Mouse (Mus musculus): Measurements from ENCODE around the gene Gm10570.

Gene Gm10570

GRCm38 (mm10) chr4:130270089-130270488 lies 38.4 kb downstream of the Gm10570 start:
- DNase-seq (ENCODE audit: low read depth): no peak

DNA sequence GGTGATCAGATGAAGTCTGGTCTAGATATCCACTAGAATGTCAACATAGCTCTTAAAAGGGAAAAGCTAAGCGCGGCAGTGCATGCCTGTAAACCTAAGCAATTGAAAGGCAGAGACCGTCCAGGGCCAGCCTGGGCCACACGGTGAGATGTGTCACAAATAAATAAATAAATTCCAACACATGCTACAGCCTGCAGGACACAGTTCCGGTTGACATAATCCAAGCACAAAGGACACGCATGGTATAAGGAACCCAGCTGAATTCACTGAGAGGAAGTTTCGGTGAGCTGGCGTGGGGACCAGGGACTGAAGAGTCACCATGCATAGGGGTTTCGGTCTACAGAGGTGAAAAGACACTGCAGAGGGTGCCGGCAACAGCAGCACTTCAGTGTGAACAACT lies 39.7 kb downstream of the Gm10570 start:
- no peak for DNase-seq (ENCODE audit: low read depth)

DNA sequence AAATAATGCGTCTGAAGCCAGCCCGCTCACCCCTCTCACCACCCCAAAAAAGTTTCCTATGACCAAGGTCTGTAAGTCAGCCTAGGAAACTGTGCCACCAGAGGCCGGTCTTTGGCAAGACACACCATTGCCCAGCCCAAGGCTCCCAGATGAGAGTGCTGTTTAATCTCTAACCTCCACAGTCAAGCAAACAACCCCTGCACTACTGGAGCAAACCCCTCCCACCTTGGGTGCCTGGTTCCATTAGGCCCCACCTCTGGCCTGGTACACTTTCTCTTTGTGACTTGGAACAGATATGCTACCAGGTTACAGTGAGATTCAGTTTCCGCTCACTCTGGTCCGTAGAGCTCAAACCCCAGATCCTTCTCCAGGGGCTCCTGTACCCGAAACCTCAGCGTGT lies 41.4 kb downstream of the Gm10570 start:
- DNase-seq (ENCODE audit: low read depth): no peak

DNA sequence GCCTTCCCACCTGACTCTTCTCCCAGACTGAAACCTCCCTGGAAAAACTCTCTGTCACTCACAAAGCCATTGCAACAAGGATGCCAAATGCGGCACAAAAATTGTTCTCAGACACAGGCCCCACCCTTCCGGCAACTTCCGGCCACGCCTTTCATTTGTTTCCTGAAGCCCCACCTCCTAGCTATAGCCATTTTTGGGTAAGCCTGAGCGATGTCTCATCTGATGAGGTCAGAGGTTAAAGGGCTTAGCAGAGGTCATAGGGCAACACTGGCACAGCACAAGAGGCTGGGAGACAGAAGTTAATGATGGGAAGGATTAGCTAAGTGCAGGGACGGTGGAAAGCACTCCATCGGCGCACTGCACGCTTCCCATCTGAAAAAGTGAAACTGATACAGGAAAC lies 41.9 kb downstream of the Gm10570 start:
- DNase-seq (ENCODE audit: low read depth): peak; percentile 10

DNA sequence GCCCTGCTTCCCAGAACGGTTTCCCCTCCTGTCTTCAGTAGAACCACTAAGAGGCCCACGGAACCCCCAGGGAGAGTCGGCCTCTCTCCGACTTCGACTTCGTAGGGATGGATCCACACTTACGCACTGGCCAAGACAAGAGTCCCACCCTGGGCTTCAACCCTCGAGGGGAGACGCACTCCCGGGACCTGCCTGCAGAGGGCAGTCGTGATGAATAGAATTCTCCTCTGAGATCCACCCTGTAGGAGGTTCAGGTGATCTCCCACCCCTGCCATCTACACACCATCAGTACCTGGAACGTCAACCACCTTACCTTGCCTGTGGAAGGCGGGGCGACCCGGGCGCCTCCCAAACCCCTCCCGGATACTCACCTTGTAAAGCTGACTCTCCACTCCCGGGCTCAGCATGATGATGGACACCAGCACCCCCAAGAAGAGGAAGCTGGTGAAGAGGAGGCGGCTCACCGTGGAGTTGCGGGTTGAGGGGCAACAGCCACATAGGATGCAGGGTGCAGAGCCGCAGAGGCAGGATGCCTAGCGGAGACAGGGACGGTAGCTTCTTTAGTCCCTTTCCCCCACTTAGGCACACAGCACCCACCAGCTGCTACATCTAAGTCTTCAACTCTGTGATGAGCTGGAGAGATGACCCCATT lies 43.6 kb downstream of the Gm10570 start:
- DNase-seq (ENCODE audit: low read depth): peak; percentile 54

DNA sequence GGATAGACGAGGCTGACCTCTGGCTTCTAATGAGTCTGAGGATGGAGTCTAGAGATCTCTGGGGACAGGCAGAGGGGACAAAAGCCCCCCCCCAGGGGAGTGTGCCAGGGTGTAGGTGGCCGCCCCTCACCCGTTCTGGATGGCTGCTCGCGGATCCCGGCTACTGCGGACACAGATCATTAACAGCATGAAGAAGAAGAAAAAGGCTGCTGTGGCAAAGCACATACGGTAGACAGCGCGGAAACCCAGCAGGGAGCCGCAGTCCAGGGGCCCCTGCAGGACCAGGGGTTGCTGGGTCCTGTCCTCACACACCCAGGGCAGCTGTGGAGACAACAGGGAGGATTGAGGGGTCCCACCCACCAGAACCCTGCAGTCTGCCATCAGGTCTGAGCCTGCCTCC lies 44.3 kb downstream of the Gm10570 start:
- DNase-seq (ENCODE audit: low read depth): no peak

- DNase-seq (ENCODE audit: low read depth): peak; percentile 17
Measured at GRCm38 (mm10) chr4:130260406-130260805, 48.1 kb downstream of the Gm10570 start.

Measured in induced T-regulatory cell, adult 2 months (primary cell).